Mouse (Mus musculus) cerebellum, adult 11-12 months (tissue): ENCODE measurements around the gene Slco1a4.
"Not testable (repeated sequence)": the region's sequence is repeated elsewhere in the genome, so short reads cannot be mapped to it uniquely, and the experiment has no call there.

Source experiments
- DNase-seq: peaks from one replicate; pipeline ENCODE4 v3.0.0; 2022

Gene Slco1a4

GRCm38 (mm10) chr6:141856085-141856484 lies at the start of gene Slco1a4:
TSS of gene Slco1a4 (minus strand) at chr6:141856199.
- DNase-seq: no peak

GRCm38 (mm10) chr6:141898197-141898596 lies 42.2 kb upstream of the Slco1a4 start:
- DNase-seq: no peak

- no peak for DNase-seq
These were observed 33.7 kb upstream of the Slco1a4 start for GRCm38 (mm10) chr6:141889723-141890122.

GRCm38 (mm10) chr6:141888248-141888647 lies 32.2 kb upstream of the Slco1a4 start:
- DNase-seq: no peak

DNA sequence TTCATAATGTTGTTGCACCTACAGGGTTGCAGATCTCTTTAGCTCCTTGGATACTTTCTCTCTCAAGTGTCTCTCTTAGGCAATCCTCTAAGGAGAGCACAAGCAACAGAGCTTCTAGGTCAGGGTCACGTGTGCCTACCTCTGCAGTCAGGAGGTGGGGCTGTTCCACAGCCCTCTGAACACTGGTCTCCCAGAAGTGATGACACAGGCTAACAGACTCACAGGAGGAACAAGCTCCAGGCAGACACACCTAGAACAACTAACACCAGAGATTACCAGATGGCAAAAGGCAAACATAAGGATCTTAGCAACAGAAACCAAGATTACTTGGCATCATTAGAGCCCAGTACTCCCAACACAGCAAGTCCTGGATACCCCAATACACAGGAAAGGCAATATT lies 26.6 kb upstream of the Slco1a4 start:
- DNase-seq: no peak

DNA sequence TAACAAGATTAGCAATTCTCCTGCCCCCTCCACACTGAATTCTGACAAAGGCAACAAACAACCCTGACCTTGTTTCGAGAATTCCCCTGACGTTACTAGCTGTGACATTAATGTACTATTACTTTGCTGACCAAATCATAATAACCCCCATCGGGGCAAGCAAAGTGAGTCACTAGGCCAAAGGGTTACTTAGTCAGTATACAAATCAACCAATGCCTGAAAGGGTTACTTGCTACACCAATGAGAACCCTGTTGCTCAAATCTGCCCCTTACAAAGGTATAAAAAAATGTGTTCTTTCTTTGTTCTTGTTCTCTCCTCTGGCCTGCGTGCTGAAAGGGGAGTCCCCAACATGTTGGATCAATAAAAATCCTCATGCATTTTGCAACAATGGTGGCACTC lies 19.7 kb upstream of the Slco1a4 start:
- DNase-seq: not testable (repeated sequence)

- no peak for DNase-seq
These were observed 15.7 kb upstream of the Slco1a4 start for GRCm38 (mm10) chr6:141871711-141872110.

DNA sequence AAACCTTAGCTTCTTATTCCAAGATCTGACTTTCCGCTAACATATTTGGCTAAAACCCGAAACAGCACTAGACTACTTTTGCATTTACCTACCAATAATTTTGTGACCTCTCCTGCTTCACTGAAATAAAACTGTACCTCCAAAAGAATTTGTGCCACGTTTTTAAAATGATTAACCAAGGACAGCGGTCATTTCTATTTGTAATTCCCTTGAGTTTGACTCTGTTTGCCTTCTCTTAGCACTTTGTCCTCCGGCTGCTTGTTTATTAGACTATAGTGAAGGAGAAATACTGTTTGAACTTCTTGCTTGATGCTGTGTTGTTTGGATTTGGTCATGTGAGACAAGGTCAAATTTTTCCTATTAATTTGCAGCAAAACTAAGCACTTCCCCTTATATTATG lies 12.7 kb upstream of the Slco1a4 start:
- DNase-seq: no peak

GRCm38 (mm10) chr6:141866026-141866425 lies 10.0 kb upstream of the Slco1a4 start:
- no peak for DNase-seq

GRCm38 (mm10) chr6:141857735-141858531 lies 1.9 kb upstream of the Slco1a4 start:
- DNase-seq: no peak

DNA sequence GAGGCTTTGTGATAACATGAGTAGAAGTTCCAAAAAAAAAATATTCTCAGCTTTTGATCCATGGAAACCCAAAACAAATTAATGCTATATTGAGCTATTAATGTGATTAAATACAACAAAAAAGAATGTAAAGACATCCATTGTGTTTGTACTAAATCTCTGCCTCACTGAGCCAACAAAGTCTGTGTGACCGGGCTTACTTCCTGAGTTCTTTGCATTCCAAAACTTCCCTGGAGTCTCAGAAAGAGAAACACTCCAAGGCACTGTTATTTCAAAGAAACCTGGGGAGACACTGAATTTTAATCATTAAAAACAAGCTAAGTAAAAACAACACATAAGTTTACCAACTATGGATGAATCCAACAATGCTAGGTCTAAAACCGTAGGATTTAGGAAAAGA lies 2.4 kb downstream of the Slco1a4 start:
- DNase-seq: no peak

- no peak for DNase-seq
These were observed 6.9 kb downstream of the Slco1a4 start for GRCm38 (mm10) chr6:141849051-141849450.

GRCm38 (mm10) chr6:141797837-141798236 lies 58.2 kb downstream of the Slco1a4 start:
- no peak for DNase-seq

- DNase-seq: no peak
These were observed 81.5 kb downstream of the Slco1a4 start for GRCm38 (mm10) chr6:141774476-141774875.

- no peak for DNase-seq
These were observed 82.3 kb downstream of the Slco1a4 start, which contains the start of gene Gm5724 for GRCm38 (mm10) chr6:141773710-141774109. TSS of gene Gm5724 (minus strand) at chr6:141773810.
